Mouse (Mus musculus) ovary, postnatal 10 days (tissue): ENCODE results near the gene Phyhd1.

Experiments used
- DNase-seq: peaks from one replicate; pipeline ENCODE4 v3.0.0; 2022; ENCODE audit warnings: low spot score

The Phyhd1 gene

DNA sequence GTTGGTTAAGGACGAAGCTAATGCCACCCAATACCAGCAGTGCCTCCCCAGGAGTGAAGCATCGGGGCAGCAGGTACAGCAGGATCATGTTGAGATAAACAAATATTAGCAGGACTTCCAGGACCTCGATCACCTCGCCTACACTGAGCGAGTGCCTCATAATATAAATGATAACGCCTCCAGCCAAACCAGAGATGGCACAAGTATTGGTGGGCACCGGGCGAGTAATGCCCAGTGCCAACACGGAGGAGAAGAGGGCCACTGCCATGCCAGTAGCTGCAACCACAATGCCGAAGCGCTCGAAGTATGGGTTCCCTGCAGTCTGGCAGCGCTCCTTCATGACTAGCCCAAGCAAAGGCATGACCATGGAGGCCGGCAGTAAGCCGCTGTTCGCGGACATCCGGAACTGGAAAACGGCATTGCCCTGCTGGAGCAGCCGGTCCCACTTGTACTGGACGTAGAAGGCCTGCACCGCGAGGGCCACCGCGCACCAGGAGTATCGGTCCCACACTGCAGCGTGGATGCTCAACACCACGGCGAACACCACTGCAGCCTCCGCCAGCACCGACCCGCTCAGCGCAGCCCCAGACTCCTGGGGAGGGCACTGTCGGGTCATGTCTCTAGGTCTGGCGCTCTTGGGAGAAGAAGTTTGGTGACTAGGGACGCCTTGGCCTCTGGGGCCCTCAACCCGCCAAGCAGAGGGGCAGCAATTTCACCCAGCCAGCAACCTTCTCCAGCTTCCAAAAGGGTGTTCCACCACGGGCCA lies 19.6 kb downstream of the Phyhd1 start:
- DNase-seq = no peak

DNA sequence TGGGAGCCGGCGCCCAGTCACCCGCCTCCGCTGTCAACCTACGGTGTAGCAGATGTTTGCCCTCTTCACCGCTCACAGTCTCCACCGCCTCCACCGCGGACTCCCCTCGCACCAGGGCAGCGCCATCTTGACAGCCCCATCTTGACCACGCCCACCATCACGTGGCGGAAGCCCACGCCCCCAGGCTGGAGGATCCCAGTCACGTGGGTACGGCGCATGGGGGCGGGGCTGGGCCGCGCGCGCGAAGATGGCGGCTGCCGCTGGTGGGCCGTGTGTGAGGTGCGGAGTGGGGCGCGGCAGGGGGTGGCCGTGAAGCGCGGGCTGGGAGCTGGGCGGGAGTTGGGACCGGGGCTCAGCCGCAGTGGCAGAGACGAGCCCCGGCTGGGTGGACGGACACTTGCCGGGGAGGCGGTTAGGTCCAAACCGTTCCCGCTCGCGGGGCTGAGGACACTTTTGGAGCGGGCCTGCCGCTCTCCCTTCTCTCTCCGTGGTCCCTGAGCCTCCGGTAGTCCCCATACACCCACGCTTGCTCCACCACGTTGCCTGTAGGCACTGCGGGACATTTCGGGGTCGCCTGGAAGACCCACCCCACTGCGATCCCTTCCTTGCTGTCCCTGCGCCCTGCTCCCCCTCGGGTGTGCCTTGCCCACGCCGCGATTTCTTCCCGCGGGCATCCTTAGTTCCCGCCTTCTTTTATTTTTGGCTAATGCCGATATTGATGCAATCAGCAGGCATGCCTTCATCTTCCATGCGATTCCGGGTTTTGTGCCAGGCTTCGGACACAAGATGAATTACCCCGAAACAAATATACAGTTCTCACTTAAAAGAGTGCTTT lies 20.4 kb downstream of the Phyhd1 start, which contains the start of the genes Dolk and Nup188:
Dolk (minus strand) TSS at position 143 of the 835 bp plus-strand sequence.
Nup188 (plus strand) TSS at position 206 of the 835 bp plus-strand sequence.
- DNase-seq = peak; percentile 93

DNA sequence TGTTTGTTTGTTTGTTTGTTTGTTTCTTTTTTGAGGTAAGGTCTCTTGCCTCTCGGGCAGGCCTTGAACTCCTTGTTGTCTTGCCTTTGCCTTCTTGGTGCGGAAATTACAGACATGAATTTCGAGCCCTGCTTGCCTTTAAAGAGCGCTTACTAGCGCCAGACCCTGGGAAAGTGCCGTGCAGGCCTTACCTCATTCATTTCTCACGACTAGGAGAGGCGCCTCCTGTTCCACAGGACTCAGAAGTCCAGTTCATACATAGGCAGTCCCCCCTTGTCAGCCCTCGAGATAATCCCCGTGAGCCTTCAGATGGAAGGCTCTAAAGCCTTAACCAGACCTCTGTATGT lies 21.0 kb downstream of the Phyhd1 start:
- DNase-seq = no peak

DNA sequence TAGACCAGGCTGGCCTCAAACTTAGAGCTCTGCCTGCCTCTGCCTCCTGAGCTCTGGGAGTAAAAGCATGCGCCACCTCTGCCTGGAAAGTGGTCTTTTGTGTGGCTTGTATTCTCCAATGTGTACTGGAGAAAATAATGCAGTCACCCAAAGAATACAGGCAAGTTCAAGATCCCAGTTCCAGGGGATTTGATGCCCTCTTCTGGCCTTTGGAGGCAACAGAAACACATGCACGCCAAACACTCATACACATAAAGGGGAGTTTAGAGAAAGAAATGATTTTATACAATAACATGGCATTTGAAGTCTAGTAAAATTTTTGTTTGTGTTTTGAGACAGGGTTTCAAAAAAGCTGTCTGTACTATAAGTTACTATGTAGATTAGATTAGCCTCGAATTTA lies 33.5 kb downstream of the Phyhd1 start:
- DNase-seq = no peak

DNA sequence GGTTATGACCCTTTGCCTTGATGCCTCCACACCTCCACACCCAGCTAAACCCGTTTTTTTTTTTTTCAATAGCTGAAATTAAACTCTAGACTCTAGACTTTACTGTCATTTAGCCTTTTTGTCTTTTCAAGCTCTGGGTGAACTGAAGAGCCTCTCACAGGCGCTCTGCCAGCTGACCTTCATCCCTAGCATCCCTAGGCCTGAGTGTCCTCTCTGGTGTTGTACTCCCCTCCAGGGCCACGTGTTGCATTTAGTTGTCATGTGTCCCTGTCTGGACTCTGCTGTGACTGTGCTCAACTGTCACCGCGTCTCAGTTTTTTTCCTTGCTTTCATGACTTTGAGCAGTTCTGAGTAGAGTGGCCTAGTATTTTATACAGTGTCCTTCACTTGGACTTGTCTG lies 34.0 kb downstream of the Phyhd1 start:
- no peak for DNase-seq

DNA sequence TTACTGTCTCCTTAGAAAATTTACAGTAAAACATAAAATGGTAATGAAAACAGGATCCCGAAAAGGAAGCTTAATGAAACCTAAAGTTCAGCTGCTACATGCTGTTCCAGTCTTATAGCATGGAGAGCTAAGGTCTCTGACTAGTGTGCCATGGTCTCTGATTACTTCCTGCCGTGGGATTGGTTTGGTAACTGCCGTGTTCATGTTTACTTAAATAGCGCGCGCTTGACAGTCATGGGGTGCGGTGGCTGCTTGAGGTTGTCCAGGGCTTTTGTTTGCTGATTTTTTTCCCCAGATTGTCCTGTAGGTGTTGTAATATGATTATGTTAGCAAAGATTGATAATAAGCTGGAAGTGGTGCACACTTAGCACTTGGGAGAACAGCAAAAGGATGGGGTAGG lies 40.1 kb downstream of the Phyhd1 start:
- DNase-seq = no peak

DNA sequence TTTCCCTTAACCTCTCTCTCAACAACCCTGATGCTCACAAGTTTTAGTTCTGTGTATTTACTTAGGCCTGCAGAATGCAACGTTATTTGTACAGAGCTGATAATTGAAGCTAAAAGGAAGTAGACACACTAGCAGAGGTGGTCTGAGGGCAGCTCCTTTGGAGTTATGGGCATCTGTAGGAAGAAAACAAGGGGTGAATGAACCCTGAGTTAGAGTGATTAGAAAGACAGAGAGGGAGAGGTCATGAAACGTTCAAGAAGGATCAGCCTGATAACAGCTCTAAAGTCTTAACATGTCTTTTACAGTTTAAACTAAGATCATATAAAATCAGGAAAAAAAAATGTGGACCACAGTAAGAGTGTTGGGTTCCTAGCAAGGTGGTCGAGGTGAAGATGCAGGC lies 43.3 kb downstream of the Phyhd1 start:
- DNase-seq = no peak

DNA sequence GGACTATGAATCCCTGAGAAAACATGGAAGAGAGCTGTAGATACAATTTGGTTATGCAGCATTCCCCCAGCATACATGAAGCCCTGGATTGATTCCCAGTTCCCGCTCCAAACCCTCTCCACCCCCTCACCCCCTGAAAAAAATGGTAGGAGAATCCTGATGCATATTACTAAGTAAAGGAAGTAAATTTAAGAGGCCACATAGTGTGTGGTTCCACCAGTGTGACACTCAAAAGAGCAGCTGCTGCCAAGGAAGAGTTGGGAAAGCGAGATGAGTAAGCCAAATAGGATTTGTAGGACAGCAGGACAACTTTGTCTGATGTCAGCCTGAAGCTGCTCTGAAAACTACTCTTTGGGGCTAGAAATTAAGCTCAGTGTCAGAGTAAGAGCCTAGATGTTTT lies 45.5 kb downstream of the Phyhd1 start:
- DNase-seq = no peak

DNA sequence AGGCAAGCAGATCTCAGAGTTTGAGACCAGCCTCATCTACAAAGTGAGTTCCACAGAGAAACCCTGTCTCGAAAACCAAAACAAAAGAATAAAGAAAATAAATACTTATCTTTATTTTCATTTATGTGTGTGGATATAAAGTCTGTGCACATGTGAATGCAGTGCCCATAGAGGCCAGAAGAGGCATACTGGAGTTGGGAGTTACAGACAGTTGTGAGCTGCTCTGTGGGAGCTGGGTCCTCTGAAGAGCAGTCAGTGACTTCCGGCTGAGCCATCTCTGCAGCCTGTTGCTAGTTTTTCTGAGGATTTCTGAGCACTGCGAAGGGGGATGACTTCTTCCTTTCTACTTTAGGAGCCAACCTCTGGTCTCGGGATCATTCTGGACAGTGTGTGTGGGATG lies 50.1 kb downstream of the Phyhd1 start:
- DNase-seq = no peak

DNA sequence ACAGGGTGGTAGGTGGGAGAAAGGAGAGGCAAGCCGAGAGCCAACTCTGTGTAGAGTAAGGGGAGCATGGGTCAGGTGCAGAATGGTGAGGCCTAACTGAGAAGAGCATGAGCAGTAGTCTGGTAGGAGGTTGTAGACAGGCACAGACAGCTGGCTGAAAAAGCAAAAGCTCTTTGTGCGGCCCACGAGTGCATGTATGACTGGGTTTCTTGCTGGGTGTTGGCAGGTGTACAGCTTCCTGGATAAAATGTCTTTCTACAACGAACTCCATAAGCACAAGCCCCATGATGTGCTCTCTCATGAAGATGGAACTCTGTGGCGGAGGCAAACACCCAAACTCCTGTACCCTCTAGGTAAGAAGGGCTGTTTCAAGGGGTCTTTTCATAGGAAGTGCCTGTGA lies 51.0 kb downstream of the Phyhd1 start:
- no peak for DNase-seq

DNA sequence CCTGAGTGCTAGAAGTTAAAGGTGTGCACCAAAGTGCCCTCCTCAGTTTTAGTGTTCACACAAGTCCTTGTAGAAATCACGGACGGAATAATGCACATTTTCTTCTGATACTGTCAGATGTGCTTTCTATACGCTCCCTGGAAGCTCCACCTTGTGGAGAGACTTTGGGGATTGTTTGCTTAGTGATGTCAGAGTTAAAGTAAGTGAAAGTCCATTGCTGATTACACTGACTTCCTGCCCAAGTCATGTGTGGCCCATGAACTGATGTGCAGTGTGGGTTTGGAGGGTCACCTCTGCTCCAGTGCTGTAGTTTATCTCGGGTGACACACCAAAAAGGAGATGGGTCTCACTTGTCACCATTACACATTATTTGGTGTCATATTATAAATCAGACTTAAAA lies 53.3 kb downstream of the Phyhd1 start:
- DNase-seq = no peak

DNA sequence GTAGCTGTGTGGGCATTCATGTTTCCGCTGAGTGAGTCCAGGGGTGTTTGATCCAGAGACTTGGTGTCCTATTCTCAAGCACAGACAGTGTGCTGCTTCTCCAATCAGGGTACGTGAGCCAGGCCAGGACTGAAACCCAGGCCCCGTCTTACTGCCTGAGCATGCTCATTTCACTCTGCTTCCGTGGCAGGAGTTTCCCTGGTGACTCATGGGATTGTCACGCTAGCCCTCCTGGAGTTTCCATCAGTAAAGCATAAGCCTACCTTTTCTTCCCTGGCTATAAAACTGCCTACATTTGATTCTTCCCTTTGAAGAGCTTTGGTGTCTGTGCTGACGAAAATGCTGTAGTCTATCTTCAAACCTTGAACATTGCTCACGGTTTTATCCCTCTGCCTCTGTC lies 57.1 kb downstream of the Phyhd1 start:
- no peak for DNase-seq

DNA sequence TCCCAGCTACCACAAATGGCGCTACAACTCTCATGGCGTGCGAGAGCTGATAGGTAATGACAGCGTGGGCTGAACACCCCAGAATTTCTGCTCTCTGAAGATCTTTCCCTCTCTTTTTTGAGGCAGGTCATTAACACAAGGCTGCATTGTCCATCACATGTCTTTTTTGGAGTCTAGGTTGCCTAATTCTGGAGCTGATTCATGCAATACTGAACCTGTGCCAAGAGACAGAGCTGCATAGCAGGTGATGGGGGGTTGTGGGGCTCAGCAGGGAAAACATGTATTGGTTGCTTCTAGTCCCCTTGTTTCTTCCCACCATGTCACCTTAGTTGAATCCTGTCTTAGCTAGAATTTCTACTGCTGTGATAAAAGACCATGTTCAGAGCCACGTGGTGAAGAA lies 59.3 kb downstream of the Phyhd1 start:
- no peak for DNase-seq

DNA sequence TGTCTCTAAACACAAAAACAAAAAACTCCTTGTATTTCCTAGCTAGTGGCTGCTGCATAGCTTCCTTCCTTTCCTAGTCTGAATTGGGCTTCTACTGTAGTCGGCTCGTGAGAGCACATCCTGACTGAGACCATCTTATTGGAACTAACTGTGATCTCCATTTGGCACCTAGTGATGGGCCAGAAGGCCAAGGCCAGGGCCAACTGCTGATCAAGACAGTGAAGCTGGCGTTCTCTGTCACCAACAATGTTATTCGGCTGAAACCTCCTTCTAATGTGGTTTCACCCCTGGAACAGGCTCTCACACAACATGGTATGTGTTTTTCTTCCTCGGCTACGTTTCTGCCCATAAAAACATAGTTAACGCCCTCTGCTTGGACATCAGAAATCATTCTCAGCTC lies 61.3 kb downstream of the Phyhd1 start:
- no peak for DNase-seq

DNA sequence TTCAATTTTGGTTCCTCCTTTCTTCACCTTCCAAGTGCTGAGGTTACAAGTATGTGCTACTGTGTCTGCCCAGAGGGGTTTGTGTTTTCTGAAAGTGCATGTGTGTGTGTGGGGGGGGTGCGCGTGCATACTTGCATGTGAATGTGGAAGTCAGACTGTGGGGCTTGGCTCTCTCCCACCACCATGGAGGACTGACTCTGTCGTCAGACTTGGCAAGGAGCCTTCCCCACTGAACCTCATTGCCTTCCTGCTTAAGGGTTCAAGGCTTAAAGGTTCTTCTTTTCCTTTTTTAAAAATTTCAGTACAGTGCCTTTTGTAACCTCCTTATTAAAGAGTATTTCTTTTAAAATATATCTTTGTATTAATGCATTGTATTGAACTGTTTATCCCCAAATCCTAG lies 62.8 kb downstream of the Phyhd1 start:
- no peak for DNase-seq
